Mouse (Mus musculus) lung, embryonic 15.5 days (tissue): ENCODE results near the gene Rad51d. TPM values are rescaled to one million over a fixed set of nuclear protein-coding genes. Genes with fewer than 3 reads are reported as not detected.
A peak's percentile ranks its signal among the peaks of the same experiment; 100 is the strongest.
"Not testable (repeated sequence)": the region's sequence is repeated elsewhere in the genome, so short reads cannot be mapped to it uniquely, and the experiment has no call there.

ENCODE experiments used
- ATAC-seq: fragments of 200-750 bp; cut with Nextera tagmentation; 2 replicates; pipeline ENCODE4 v1.8.0; 2017; ENCODE audit warnings: moderate number of reproducible peaks, borderline replicate concordance; ENCODE audit not compliant: low FRiP score, low TSS enrichment; ENCODE audit errors: extremely low read depth
- H3K27ac ChIP-seq: fragments of 300-500 bp; sonication (generic); 2 replicates; pipeline ENCODE4 v1.5.1; 2015; ENCODE audit warnings: moderate library complexity, mild to moderate bottlenecking, inconsistent platforms
- H3K27me3 ChIP-seq: fragments of 300-500 bp; sonication (generic); 2 replicates; pipeline ENCODE4 v1.6.1; 2015; ENCODE audit warnings: inconsistent platforms
- H3K36me3 ChIP-seq: fragments of 300-500 bp; sonication (generic); 2 replicates; pipeline ENCODE4 v1.6.1; 2015; ENCODE audit warnings: inconsistent platforms
- H3K4me1 ChIP-seq: fragments of 300-500 bp; sonication (generic); 2 replicates; pipeline ENCODE4 v1.6.1; 2015; ENCODE audit warnings: inconsistent platforms
- H3K4me2 ChIP-seq: fragments of 300-500 bp; sonication (generic); 2 replicates; pipeline ENCODE4 v1.6.1; 2015; ENCODE audit warnings: inconsistent platforms, mild to moderate bottlenecking, moderate library complexity
- H3K4me3 ChIP-seq: fragments of 300-500 bp; sonication (generic); 2 replicates; pipeline ENCODE4 v1.5.1; 2015; ENCODE audit warnings: mild to moderate bottlenecking, inconsistent platforms
- H3K9ac ChIP-seq: fragments of 300-500 bp; sonication (generic); 2 replicates; pipeline ENCODE4 v1.6.1; 2015; ENCODE audit warnings: inconsistent platforms
- H3K9me3 ChIP-seq: fragments of 300-500 bp; sonication (generic); 2 replicates; pipeline ENCODE4 v1.6.1; 2016; ENCODE audit warnings: inconsistent platforms
- WGBS: fragments of 180-500 bp; shearing (Covaris S2); methylation state at CpG from one replicate; pipeline ENCODE4 v1.1.7; 2015; 5-methylcytosine and 5-hydroxymethylcytosine counted together
- polyA plus RNA-seq: library from polyadenylated mRNA; unstranded; fragments of >200 nt; fragmentation: Nextera tagmentation; extraction: Ambion mirVana; gene quantifications from 2 replicates; pipeline ENCODE4 v1.2.1, GENCODE M21; 2015

Rad51d gene
- polyA plus RNA-seq, 1 experiment from 2014 or later: 13.2 TPM

GRCm38 (mm10) chr11:82852115-82852514 lies 38.3 kb downstream of the Rad51d start:
- no peak for ATAC-seq
- H3K9ac ChIP-seq: no peak overlapping the region
- no peaks in the 10 kb centered on the region for H3K27me3 ChIP-seq
- H3K9me3 ChIP-seq: no peaks in the 10 kb centered on the region
- no peak overlapping the region for H3K27ac ChIP-seq
- WGBS: 76% methylated on average over 11 of the region's 11 CpGs
- H3K4me3 ChIP-seq: no peak overlapping the region
- no peak overlapping the region for H3K4me2 ChIP-seq
- no peaks in the 10 kb centered on the region for H3K4me1 ChIP-seq
- no peaks in the 10 kb centered on the region for H3K36me3 ChIP-seq

GRCm38 (mm10) chr11:82850259-82850658 lies 40.2 kb downstream of the Rad51d start:
- H3K4me2 ChIP-seq: no peak overlapping the region
- H3K4me1 ChIP-seq: no peaks in the 10 kb centered on the region
- no peak overlapping the region for H3K4me3 ChIP-seq
- H3K27ac ChIP-seq: no peak overlapping the region
- 68% methylated on average over 5 of the region's 5 CpGs for WGBS
- no peak overlapping the region for H3K9ac ChIP-seq
- H3K9me3 ChIP-seq: no peaks in the 10 kb centered on the region
- no peaks in the 10 kb centered on the region for H3K27me3 ChIP-seq
- H3K36me3 ChIP-seq: no peaks in the 10 kb centered on the region
- no peak for ATAC-seq

GRCm38 (mm10) chr11:82847571-82848000 lies 42.8 kb downstream of the Rad51d start:
- Histone ChIP-seq H3K9ac (no peak overlapping the region), H3K27me3 (no peaks in the 10 kb centered on the region), H3K36me3 (no peaks in the 10 kb centered on the region), H3K9me3 (no peaks in the 10 kb centered on the region), H3K4me1 (no peaks in the 10 kb centered on the region), H3K4me2 (no peak overlapping the region), H3K27ac (no peak overlapping the region), H3K4me3 (no peak overlapping the region)
- ATAC-seq: no peak
- WGBS: 48% methylated on average over 6 of the region's 6 CpGs

- Histone ChIP-seq H3K4me1 (no peaks in the 10 kb centered on the region), H3K9me3 (no peaks in the 10 kb centered on the region), H3K27me3 (no peaks in the 10 kb centered on the region), H3K27ac (no peak overlapping the region), H3K36me3 (no peaks in the 10 kb centered on the region), H3K4me3 (no peak overlapping the region), H3K4me2 (no peak overlapping the region), H3K9ac (no peak overlapping the region)
- WGBS: 74% methylated on average over 3 of the region's 3 CpGs
- no peak for ATAC-seq
These were observed 43.5 kb downstream of the Rad51d start for GRCm38 (mm10) chr11:82846938-82847337.

- Histone ChIP-seq H3K9me3 (no peaks in the 10 kb centered on the region), H3K27ac (no peak overlapping the region), H3K27me3 (no peaks in the 10 kb centered on the region), H3K4me1 (no peaks in the 10 kb centered on the region), H3K36me3 (no peaks in the 10 kb centered on the region), H3K9ac (no peak overlapping the region), H3K4me3 (no peak overlapping the region), H3K4me2 (peak overlapping the region; percentile 26)
- whole genome bisulfite sequencing: 14% methylated on average over 4 of the region's 4 CpGs
- no peak for ATAC-seq
These were observed 44.4 kb downstream of the Rad51d start for GRCm38 (mm10) chr11:82846079-82846436.

- Histone ChIP-seq H3K27me3 (no peaks in the 10 kb centered on the region), H3K27ac (no peak overlapping the region), H3K4me1 (no peaks in the 10 kb centered on the region), H3K36me3 (no peaks in the 10 kb centered on the region), H3K9ac (no peak overlapping the region), H3K4me3 (no peak overlapping the region), H3K4me2 (peak overlapping the region; percentile 26), H3K9me3 (no peaks in the 10 kb centered on the region)
- ATAC-seq: peak; percentile 66; the same call in 1 of the 2 replicates
- WGBS: 25% methylated on average over 16 of the region's 16 CpGs
These were observed 44.9 kb downstream of the Rad51d start for GRCm38 (mm10) chr11:82845415-82846078.

GRCm38 (mm10) chr11:82844771-82845414 lies 45.5 kb downstream of the Rad51d start:
- H3K27ac ChIP-seq: no peak overlapping the region
- no peak overlapping the region for H3K4me2 ChIP-seq
- ATAC-seq: no peak
- H3K36me3 ChIP-seq: no peaks in the 10 kb centered on the region
- H3K9me3 ChIP-seq: no peaks in the 10 kb centered on the region
- no peak overlapping the region for H3K9ac ChIP-seq
- H3K4me1 ChIP-seq: no peaks in the 10 kb centered on the region
- H3K27me3 ChIP-seq: no peaks in the 10 kb centered on the region
- WGBS: 67% methylated on average over 11 of the region's 11 CpGs
- H3K4me3 ChIP-seq: no peak overlapping the region

GRCm38 (mm10) chr11:82838511-82838910 lies 51.9 kb downstream of the Rad51d start:
- Histone ChIP-seq H3K27ac (no peak overlapping the region), H3K9ac (no peak overlapping the region), H3K4me1 (no peaks in the 10 kb centered on the region), H3K4me3 (no peak overlapping the region), H3K4me2 (no peak overlapping the region), H3K27me3 (no peaks in the 10 kb centered on the region), H3K9me3 (no peaks in the 10 kb centered on the region), H3K36me3 (no peaks in the 10 kb centered on the region)
- no peak for ATAC-seq
- WGBS: 56% methylated on average over 5 of the region's 5 CpGs

- Histone ChIP-seq H3K4me1 (no peaks in the 10 kb centered on the region), H3K4me3 (no peak overlapping the region), H3K27ac (no peak overlapping the region), H3K4me2 (no peak overlapping the region), H3K9me3 (no peaks in the 10 kb centered on the region), H3K36me3 (no peaks in the 10 kb centered on the region), H3K27me3 (no peaks in the 10 kb centered on the region), H3K9ac (no peak overlapping the region)
- no peak for ATAC-seq
- WGBS: 64% methylated on average over 7 of the region's 7 CpGs
These were observed 52.6 kb downstream of the Rad51d start for GRCm38 (mm10) chr11:82837848-82838247.

- WGBS: 64% methylated on average over 7 of the region's 7 CpGs
- H3K9me3 ChIP-seq: no peaks in the 10 kb centered on the region
- H3K4me2 ChIP-seq: no peak overlapping the region
- H3K4me1 ChIP-seq: no peaks in the 10 kb centered on the region
- no peak for ATAC-seq
- H3K27ac ChIP-seq: no peak overlapping the region
- no peak overlapping the region for H3K4me3 ChIP-seq
- H3K27me3 ChIP-seq: no peaks in the 10 kb centered on the region
- H3K36me3 ChIP-seq: no peaks in the 10 kb centered on the region
- no peak overlapping the region for H3K9ac ChIP-seq
These were observed 53.2 kb downstream of the Rad51d start for GRCm38 (mm10) chr11:82837192-82837591.

GRCm38 (mm10) chr11:82835616-82836432 lies 54.6 kb downstream of the Rad51d start:
- Histone ChIP-seq H3K9me3 (no peaks in the 10 kb centered on the region), H3K36me3 (no peaks in the 10 kb centered on the region), H3K4me2 (no peak overlapping the region), H3K9ac (no peak overlapping the region), H3K4me1 (peaks cover 11% of the 10 kb centered on the region; the same call in 1 of the 2 replicates), H3K27ac (no peak overlapping the region), H3K27me3 (no peaks in the 10 kb centered on the region), H3K4me3 (no peak overlapping the region)
- ATAC-seq: no peak
- 71% methylated on average over 11 of the region's 11 CpGs for WGBS

GRCm38 (mm10) chr11:82834359-82834758 lies 56.1 kb downstream of the Rad51d start:
- not testable (repeated sequence) for H3K4me2 ChIP-seq, H3K27me3 ChIP-seq, H3K27ac ChIP-seq, H3K36me3 ChIP-seq, H3K9ac ChIP-seq, ATAC-seq, H3K4me3 ChIP-seq, H3K9me3 ChIP-seq
- H3K4me1 ChIP-seq: peaks cover 13% of the 10 kb centered on the region; the same call in 1 of the 2 replicates
- 77% methylated on average over 7 of the region's 7 CpGs for WGBS
